Mouse (Mus musculus) bone marrow, adult 2 months (tissue): ENCODE results near the gene Mmp28.

Experiments used
- CTCF ChIP-seq: fragments of 200-500 bp; IDR thresholded peaks from 2 replicates; pipeline ENCODE4 v1.5.1; 2011; ENCODE audit warnings: low read length, control low read depth; ENCODE audit not compliant: control insufficient read depth, insufficient read depth
- POLR2A ChIP-seq: fragments of 200-500 bp; IDR thresholded peaks from 2 replicates; pipeline ENCODE4 v1.6.1; 2011; ENCODE audit warnings: low read depth, mild to moderate bottlenecking, control low read depth, low read length, borderline replicate concordance; ENCODE audit not compliant: control insufficient read depth

DNA sequence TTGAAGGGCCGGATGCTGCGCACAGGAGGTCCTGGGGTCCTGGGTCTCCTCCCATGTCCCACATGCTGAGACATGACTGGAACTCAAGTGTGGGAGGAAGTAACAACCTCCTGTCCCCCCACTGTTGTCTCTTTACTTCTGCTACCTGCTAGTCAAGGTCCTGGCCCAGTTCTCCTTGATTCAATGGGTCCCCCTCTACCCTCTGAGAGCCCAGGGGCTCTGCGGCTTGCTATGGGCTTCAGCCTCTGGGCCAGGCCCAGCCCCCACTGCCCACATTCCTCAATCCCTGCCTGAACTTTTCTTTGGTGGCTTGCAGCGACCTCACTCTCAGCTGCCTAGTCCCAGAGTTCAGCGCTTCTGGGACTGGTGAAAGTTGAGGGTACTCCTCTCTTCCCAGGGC is 33.5 kb downstream of the Mmp28 start, which contains the start of gene Gas2l2:
- TF ChIP-seq CTCF = no peak
- no peak for TF ChIP-seq POLR2A
